Mouse (Mus musculus) ES-E14 (cell line): Measurements from ENCODE around the gene Echdc3. TPM values are rescaled to one million over a fixed set of nuclear protein-coding genes. Genes with fewer than 3 reads are reported as not detected.

Experiments used
- DNase-seq: peaks from one replicate; pipeline ENCODE4 v3.0.0-alpha.2; 2013; ENCODE audit warnings: low read depth, low spot score
- H3K27ac ChIP-seq: 2 replicates; pipeline ENCODE4 v1.5.1; 2012; ENCODE audit warnings: low read depth, mild to moderate bottlenecking, low read length, moderate library complexity, mixed read lengths; ENCODE audit not compliant: poor library complexity, insufficient read depth, severe bottlenecking
- H3K36me3 ChIP-seq: 2 replicates; pipeline ENCODE4 v1.6.1; 2012; ENCODE audit warnings: mild to moderate bottlenecking, low read length, moderate library complexity, mixed read lengths; ENCODE audit not compliant: control insufficient read depth, poor library complexity, insufficient read depth, severe bottlenecking
- H3K4me1 ChIP-seq, 2 experiments: fragments of 150-350 bp in 1 of 2; sonication (generic) in 1 of 2; 2 replicates each; pipeline ENCODE4 v1.6.1; 2012; ENCODE audit warnings: low read length in 2 of 2, mild to moderate bottlenecking in 1 of 2, mixed read lengths in 1 of 2; ENCODE audit not compliant: control insufficient read depth in 2 of 2, insufficient read depth in 2 of 2, poor library complexity in 1 of 2
- H3K4me3 ChIP-seq, 2 experiments: fragments of 150-350 bp in 1 of 2; sonication (generic) in 1 of 2; 2 replicates each; pipeline ENCODE4 v1.5.1; 2012; ENCODE audit warnings: low read length in 2 of 2, low read depth in 1 of 2, mild to moderate bottlenecking in 1 of 2, mixed read lengths in 1 of 2; ENCODE audit not compliant: insufficient read depth in 1 of 2, poor library complexity in 1 of 2, severe bottlenecking in 1 of 2
- H3K9ac ChIP-seq: 2 replicates; pipeline ENCODE4 v1.6.1; 2012; ENCODE audit warnings: low read depth, mild to moderate bottlenecking, low read length, mixed read lengths; ENCODE audit not compliant: poor library complexity, insufficient read depth, severe bottlenecking
- H3K9me3 ChIP-seq: fragments of 150-350 bp; sonication (generic); 2 replicates; pipeline ENCODE4 v1.6.1; 2012; ENCODE audit warnings: low read depth, mild to moderate bottlenecking, low read length; ENCODE audit not compliant: control insufficient read depth, insufficient read depth
- CHD2 ChIP-seq: IDR thresholded peaks from 2 replicates; pipeline ENCODE4 v1.6.1; 2014; ENCODE audit warnings: mild to moderate bottlenecking, low read depth, low read length, inconsistent platforms
- HCFC1 ChIP-seq: IDR thresholded peaks from 2 replicates; pipeline ENCODE4 v1.6.1; 2012; ENCODE audit warnings: low read length, inconsistent platforms, borderline replicate concordance; ENCODE audit not compliant: insufficient read depth
- MAFK ChIP-seq: IDR thresholded peaks from 2 replicates; pipeline ENCODE4 v1.6.1; 2014; ENCODE audit warnings: mild to moderate bottlenecking, low read depth, low read length, inconsistent platforms; ENCODE audit not compliant: insufficient read depth
- ZC3H11A ChIP-seq: IDR thresholded peaks from 2 replicates; pipeline ENCODE4 v1.6.1; 2012; ENCODE audit warnings: low read depth, mild to moderate bottlenecking, inconsistent platforms, low read length, borderline replicate concordance
- ZNF384 ChIP-seq: IDR thresholded peaks from 2 replicates; pipeline ENCODE4 v1.6.1; 2012; ENCODE audit warnings: low read depth, low read length, inconsistent platforms
- in situ Hi-C, 2 experiments: fragments of 600-800 bp; cut with MboI; formaldehyde crosslinking; loops; one replicate each; pipeline ENCODE4 v1.15.1; 2025; ENCODE audit warnings: low sequenced_read_pairs in 2 of 2, inconsistent platforms in 1 of 2; ENCODE audit not compliant: unreplicated experiment in 2 of 2
- total RNA-seq: library from RNA; depleted of rRNA; stranded (reverse); fragments of 300-350 nt; gene quantifications from 2 replicates; pipeline ENCODE4 v1.2.3, GENCODE M21; 2012

The Echdc3 gene
- total RNA-seq, 1 experiment: 2.0 TPM

DNA sequence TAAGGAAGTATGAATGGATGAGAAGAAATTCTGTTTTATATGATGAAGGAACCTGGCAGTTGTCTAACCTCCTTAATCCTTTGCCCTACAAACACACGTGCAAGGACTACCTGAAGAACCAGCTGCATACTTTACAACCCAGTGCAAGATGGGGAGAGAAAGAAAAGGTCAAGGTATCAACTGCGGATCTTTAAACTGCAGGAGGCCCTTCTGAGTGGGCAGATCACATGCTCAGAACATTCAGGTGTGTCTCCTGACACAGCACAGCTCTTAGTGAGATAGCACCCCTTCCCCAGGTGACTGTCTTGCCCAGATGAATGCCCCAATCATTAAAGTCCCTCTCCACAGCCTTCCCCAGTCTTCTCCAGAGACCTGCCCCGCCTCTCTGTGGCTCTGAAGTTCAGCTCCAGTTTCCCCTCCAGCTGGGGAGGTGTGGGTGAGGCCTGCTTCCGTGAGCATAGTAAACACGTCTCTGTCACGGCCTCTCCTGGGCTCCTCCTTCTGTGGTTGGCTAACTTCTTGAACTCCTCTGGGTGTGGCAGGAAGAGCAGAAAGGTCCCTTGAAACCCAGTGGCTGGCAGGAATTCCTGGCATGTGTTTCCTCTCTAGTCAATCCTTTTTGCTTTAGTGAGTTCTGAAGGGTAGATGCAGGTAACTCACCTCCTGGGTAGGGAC, 50.3 kb downstream of the Echdc3 start:
- no peak for TF ChIP-seq ZNF384
- TF ChIP-seq HCFC1: no peak
- no peak for TF ChIP-seq ZC3H11A
- no peak for TF ChIP-seq MAFK
- TF ChIP-seq CHD2: no peak
- Histone ChIP-seq H3K36me3 (no peaks in the 10 kb centered on the region), H3K4me3 (peak overlapping the region in 1 of 2 experiments; percentile 38; a peak in 1 of 4 replicates), H3K4me1 (peaks cover 5% of the 10 kb centered on the region in 2 experiments; a peak in 2 of 4 replicates), H3K9ac (no peak overlapping the region), H3K9me3 (no peaks in the 10 kb centered on the region), H3K27ac (no peak overlapping the region)
- in situ Hi-C loops: loop anchor here in 1 of 2 experiments (10.0 kb wide), 1 partner anchor 168 kb away; no protein-coding TSS in a partner anchor
- DNase-seq: peak; percentile 50

DNA sequence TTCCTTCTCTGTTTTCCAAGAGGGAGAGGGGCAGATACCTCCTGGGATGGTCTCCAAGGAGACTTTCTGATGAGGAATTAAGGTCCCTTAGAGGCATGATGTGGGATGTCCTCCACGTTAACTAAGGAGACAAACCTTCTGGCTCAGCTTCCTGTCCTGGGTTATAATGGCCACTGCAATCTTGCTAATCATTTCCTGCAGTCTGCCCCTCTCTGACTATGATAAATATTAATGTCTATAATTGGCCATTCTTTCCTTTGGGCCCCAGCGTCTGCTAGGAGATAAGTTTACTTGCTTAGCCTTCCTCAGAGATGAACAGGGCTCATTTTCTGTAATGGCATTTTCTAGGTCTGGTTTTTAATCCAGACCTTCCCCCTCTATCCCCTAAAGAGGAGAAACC, 53.1 kb downstream of the Echdc3 start:
- in situ Hi-C loops: loop anchor here in 1 of 2 experiments (10.0 kb wide), 1 partner anchor 165 kb away; no protein-coding TSS in a partner anchor
- no peak overlapping the region for H3K27ac ChIP-seq

DNA sequence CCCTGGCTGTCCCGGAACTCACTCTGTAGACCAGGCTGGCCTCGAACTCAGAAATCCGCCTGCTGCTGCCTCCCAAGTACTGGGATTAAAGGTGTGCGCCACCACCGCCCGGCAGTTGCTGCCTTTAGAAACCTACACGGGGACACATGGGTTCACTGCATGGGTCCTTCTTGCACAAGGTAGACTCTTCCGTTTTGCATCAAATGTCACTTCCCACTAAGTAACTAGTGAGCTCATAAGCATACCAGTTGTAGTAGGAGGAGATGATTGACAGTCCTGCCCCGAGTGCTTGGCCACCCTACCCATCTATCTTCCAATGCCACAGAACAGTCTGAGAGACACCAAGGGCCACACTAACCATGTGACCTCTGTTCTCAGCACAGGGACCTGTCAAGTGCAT, 53.6 kb downstream of the Echdc3 start:
- DNase-seq: no peak
- Histone ChIP-seq H3K9me3 (no peaks in the 10 kb centered on the region), H3K4me1 (peaks cover 5% of the 10 kb centered on the region in 2 experiments; a peak in 2 of 4 replicates), H3K36me3 (no peaks in the 10 kb centered on the region), H3K9ac (no peak overlapping the region), H3K4me3 (no peak overlapping the region), H3K27ac (no peak overlapping the region)
- TF ChIP-seq CHD2 (no peak), MAFK (no peak), ZNF384 (no peak), HCFC1 (no peak), ZC3H11A (no peak)
- in situ Hi-C loops: no loop called here

More for the DNA sequence above, 53.1 kb downstream of the Echdc3 start:
- no peak overlapping the region for H3K4me3 ChIP-seq
- H3K36me3 ChIP-seq: no peaks in the 10 kb centered on the region
- no peak for DNase-seq
- H3K4me1 ChIP-seq: peaks cover 5% of the 10 kb centered on the region in 2 experiments; a peak in 2 of 4 replicates
- no peaks in the 10 kb centered on the region for H3K9me3 ChIP-seq
- no peak overlapping the region for H3K9ac ChIP-seq
- TF ChIP-seq HCFC1 (no peak), ZNF384 (no peak)

DNA sequence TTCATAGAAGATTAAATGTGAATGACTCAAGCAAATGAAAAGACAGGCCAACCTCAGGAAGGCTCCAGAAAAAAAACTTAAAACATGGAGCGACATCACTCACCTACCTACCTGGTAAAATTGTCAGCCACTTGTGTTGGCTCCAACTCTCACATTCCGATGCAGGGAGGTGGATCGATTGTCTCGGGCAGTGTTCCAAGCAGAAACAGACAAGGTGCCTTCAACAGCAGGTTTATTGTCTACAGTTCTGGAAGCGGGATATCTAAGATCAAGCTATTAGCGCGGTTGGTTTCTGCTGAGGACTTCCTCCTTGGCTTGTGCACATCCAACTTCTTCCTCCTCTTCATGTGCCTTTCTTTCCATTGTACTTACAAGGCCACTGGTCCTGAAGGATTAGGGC, 55.2 kb downstream of the Echdc3 start:
- H3K4me1 ChIP-seq: peaks cover 5% of the 10 kb centered on the region in 2 experiments; a peak in 2 of 4 replicates
- H3K27ac ChIP-seq: no peak overlapping the region
- H3K9ac ChIP-seq: no peak overlapping the region
- DNase-seq: no peak
- TF ChIP-seq MAFK (no peak), ZC3H11A (no peak), HCFC1 (no peak), CHD2 (no peak), ZNF384 (no peak)
- H3K4me3 ChIP-seq: no peak overlapping the region
- H3K36me3 ChIP-seq: no peaks in the 10 kb centered on the region
- in situ Hi-C loops: no loop called here
- H3K9me3 ChIP-seq: no peaks in the 10 kb centered on the region
